Mouse (Mus musculus): ENCODE results near the gene Gps1. TPM values are rescaled to one million over a fixed set of nuclear protein-coding genes. Genes with fewer than 3 reads are reported as not detected.

Gene Gps1
- polyA plus RNA-seq, 2 experiments, result 65.2 to 76.5 TPM

DNA sequence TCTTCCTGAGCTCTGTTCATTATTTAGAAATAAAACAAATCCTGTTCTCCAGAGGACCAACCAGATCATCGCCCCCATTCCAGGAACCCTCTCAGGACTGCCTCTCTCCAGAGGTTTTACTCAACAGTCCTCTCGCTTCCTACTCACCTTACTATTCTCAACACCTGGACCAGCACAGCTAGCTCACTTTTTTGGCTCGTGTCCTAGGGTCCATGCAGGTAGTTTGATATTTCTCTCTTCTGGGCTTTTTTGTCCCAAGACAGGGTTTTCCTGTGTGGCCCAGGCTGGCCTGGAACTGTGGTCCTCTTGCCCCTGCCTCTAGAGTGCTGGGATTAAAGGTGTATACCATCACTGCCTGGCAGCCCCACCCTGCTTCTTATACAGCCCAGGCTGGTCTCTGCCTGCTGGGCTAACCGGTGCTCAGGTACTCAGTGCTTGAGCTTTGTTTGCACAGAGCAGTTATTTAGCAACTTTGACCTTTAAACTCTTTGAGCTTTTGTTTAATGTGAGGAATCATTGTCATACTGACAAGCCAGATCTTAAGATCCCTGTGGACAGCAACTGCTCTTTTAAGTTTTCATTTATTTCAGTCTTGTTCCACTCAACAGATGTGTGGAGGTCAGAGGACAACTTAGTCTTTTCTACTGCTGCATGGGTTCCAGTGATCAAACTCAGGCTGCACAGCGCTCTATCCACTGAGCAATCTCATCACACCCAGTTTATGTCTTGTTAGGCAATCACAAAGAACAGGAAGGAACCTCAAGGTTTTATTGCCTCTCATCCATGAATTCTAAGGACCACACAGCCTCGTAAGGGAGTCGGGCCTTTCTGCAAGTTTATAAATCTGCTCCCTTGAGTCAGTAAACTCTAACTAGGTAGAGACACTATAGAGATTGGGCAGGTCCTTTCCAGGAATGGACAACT is 21.6 kb downstream of the Gps1 start:
- ATAC-seq (ENCODE audit: insufficient read depth) (no peak), DNase-seq (ENCODE audit: low read depth in 3 of 3, low spot score in 3 of 3) (no peak)
- no peaks in the 10 kb centered on the region for H3K9me3 ChIP-seq (ENCODE audit: control insufficient read depth, low read length)
- H3K9ac ChIP-seq (replicated peaks), result no peak overlapping the region
- H3K27ac ChIP-seq, result no peak overlapping the region
- no peak overlapping the region for H3K4me2 ChIP-seq (ENCODE audit: low read depth)
- no peaks in the 10 kb centered on the region for H3K27me3 ChIP-seq (ENCODE audit: control insufficient read depth, insufficient read depth, low read length)
- H3K4me3 ChIP-seq (ENCODE audit: insufficient read depth in 1 of 2, low read depth in 2 of 2, low read length in 2 of 2), result no peak overlapping the region
- 69% methylated on average over 7 of the region's 7 CpGs for WGBS (ENCODE audit: insufficient replicate concordance)
- H3K36me3 ChIP-seq (replicated peaks; ENCODE audit: control insufficient read depth, insufficient read depth, low read depth), result peaks cover 35% of the 10 kb centered on the region
- no peaks in the 10 kb centered on the region for H3K4me1 ChIP-seq (replicated peaks; ENCODE audit: control insufficient read depth in 2 of 2, insufficient read depth in 2 of 2, low read length in 1 of 2)
- TF ChIP-seq EP300 (IDR thresholded peaks at IDR 0.05; ENCODE audit: low read depth), result no peak
- TF ChIP-seq CTCF (IDR thresholded peaks at IDR 0.05; ENCODE audit: low read depth), result no peak

DNA sequence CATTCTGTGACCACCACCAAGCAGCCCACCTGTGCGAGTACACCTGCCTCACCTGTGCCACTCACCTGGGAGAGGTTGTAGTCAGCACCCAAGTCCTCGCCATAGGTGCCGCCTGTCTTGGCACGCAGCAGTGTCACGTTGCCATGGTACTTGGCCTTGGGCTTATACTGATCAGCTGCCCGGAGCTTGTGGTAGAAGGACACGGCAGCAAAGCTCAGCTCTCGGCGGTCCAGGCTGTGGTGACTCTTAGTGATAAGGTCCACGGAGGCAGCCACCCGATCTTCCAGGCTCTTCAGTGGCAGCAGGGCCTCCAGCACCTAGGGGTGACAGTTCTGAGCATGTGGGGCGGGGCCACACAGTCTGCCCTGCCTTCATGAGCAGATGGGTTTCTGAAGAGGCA is 23.9 kb downstream of the Gps1 start:
- WGBS (ENCODE audit: insufficient replicate concordance), result 65% methylated on average over 12 of the region's 12 CpGs

DNA sequence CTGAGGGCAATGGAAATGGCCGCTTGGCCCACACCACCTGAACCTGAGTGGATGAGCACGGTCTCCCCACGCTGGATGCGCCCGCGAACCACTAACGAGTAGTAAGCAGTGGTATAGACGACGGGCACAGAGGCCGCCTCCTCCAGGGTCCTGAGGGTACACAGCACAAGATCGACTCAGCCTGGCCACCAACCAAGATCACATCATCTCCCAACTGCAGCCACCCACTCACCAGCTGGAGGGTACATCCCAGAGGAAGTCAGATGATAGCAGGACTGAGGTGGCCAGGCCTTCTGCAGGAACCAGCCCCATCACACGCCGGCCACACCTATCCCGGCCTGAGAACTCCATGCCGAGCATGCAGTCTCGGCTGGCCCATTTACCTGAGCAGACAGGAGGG is 28.0 kb downstream of the Gps1 start:
- Histone ChIP-seq H3K4me3 (ENCODE audit: insufficient read depth in 1 of 2, low read depth in 2 of 2, low read length in 2 of 2) (no peak overlapping the region), H3K27ac (no peak overlapping the region), H3K9ac (replicated peaks) (no peak overlapping the region), H3K36me3 (replicated peaks; ENCODE audit: control insufficient read depth, insufficient read depth, low read depth) (peaks cover 78% of the 10 kb centered on the region), H3K27me3 (ENCODE audit: control insufficient read depth, insufficient read depth, low read length) (no peaks in the 10 kb centered on the region), H3K9me3 (ENCODE audit: control insufficient read depth, low read length) (no peaks in the 10 kb centered on the region), H3K4me1 (replicated peaks; ENCODE audit: control insufficient read depth in 2 of 2, insufficient read depth in 2 of 2, low read length in 1 of 2) (no peaks in the 10 kb centered on the region), H3K4me2 (ENCODE audit: low read depth) (no peak overlapping the region)
- DNase-seq (ENCODE audit: low read depth in 3 of 3, low spot score in 3 of 3) (no peak), ATAC-seq (ENCODE audit: insufficient read depth) (no peak)
- no peak for TF ChIP-seq CTCF (IDR thresholded peaks at IDR 0.05; ENCODE audit: low read depth)
- no peak for TF ChIP-seq EP300 (IDR thresholded peaks at IDR 0.05; ENCODE audit: low read depth)
- WGBS (ENCODE audit: insufficient replicate concordance), result 85% methylated on average over 16 of the region's 16 CpGs

More for the DNA sequence above, 23.9 kb downstream of the Gps1 start:
- Histone ChIP-seq H3K27me3 (ENCODE audit: control insufficient read depth, insufficient read depth, low read length) (no peaks in the 10 kb centered on the region), H3K4me1 (replicated peaks; ENCODE audit: control insufficient read depth in 2 of 2, insufficient read depth in 2 of 2, low read length in 1 of 2) (no peaks in the 10 kb centered on the region), H3K4me3 (ENCODE audit: insufficient read depth in 1 of 2, low read depth in 2 of 2, low read length in 2 of 2) (no peak overlapping the region), H3K9me3 (ENCODE audit: control insufficient read depth, low read length) (no peaks in the 10 kb centered on the region), H3K9ac (replicated peaks) (no peak overlapping the region), H3K4me2 (ENCODE audit: low read depth) (no peak overlapping the region), H3K27ac (no peak overlapping the region), H3K36me3 (replicated peaks; ENCODE audit: control insufficient read depth, insufficient read depth, low read depth) (peaks cover 54% of the 10 kb centered on the region)
- no peak for TF ChIP-seq EP300 (IDR thresholded peaks at IDR 0.05; ENCODE audit: low read depth)
- TF ChIP-seq CTCF (IDR thresholded peaks at IDR 0.05; ENCODE audit: low read depth), result no peak
- no peak for ATAC-seq (ENCODE audit: insufficient read depth)
- DNase-seq (ENCODE audit: low read depth in 3 of 3, low spot score in 3 of 3), result no peak

DNA sequence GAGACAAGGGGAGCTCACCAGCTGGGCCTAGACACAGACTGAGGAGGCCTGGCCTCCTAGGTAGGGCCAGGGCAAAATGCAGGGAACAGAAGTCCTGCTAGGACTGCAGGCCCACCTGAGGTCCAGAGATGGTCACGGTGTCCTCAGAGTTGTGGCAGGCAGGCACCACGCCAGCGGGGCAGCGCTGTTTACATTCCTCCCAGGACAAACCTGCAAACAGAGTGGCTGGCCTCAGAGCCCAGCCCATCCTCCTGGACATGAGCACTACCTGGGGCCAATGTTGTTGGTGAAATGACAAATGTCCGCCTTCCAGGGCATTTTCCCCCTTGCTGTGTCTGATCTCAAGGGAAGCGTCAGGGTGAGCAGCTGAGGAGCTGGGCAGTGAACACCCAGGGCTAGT is 33.3 kb downstream of the Gps1 start:
- Histone ChIP-seq H3K4me3 (ENCODE audit: insufficient read depth in 1 of 2, low read depth in 2 of 2, low read length in 2 of 2) (no peak overlapping the region), H3K27me3 (ENCODE audit: control insufficient read depth, insufficient read depth, low read length) (no peaks in the 10 kb centered on the region), H3K4me2 (ENCODE audit: low read depth) (no peak overlapping the region), H3K4me1 (replicated peaks; ENCODE audit: control insufficient read depth in 2 of 2, insufficient read depth in 2 of 2, low read length in 1 of 2) (peaks cover 2% of the 10 kb centered on the region in 2 experiments; a peak in 1 of 4 replicates), H3K36me3 (replicated peaks; ENCODE audit: control insufficient read depth, insufficient read depth, low read depth) (peaks cover 62% of the 10 kb centered on the region), H3K9me3 (ENCODE audit: control insufficient read depth, low read length) (no peaks in the 10 kb centered on the region), H3K27ac (no peak overlapping the region), H3K9ac (replicated peaks) (no peak overlapping the region)
- 86% methylated on average over 6 of the region's 6 CpGs for WGBS (ENCODE audit: insufficient replicate concordance)
- TF ChIP-seq EP300 (IDR thresholded peaks at IDR 0.05; ENCODE audit: low read depth) (no peak), CTCF (IDR thresholded peaks at IDR 0.05; ENCODE audit: low read depth) (no peak)
- no peak for ATAC-seq (ENCODE audit: insufficient read depth)
- no peak for DNase-seq (ENCODE audit: low read depth in 3 of 3, low spot score in 3 of 3)

DNA sequence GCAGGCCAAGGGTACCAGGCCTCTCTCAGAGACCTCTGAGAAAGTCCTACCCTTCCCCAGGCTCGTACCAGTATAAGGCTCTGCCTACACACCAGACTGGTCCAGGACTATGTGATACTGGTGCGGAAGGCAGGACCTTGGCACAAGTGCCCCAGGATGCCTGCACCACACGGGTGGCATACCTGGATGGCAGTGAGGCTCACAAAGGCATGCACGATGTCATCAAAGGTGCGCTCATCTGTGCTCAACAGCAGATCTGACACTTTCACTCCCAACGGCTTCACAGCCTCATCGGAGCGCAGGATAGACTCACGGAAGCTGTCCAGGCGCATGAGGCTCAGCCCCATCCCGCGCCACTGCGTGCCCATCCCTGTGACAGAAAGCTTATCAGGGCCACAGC is 34.2 kb downstream of the Gps1 start:
- no peak for DNase-seq (ENCODE audit: low read depth in 3 of 3, low spot score in 3 of 3)
- H3K4me2 ChIP-seq (ENCODE audit: low read depth), result no peak overlapping the region
- TF ChIP-seq CTCF (IDR thresholded peaks at IDR 0.05; ENCODE audit: low read depth) (no peak), EP300 (IDR thresholded peaks at IDR 0.05; ENCODE audit: low read depth) (no peak)
- no peak overlapping the region for H3K9ac ChIP-seq (replicated peaks)
- no peaks in the 10 kb centered on the region for H3K27me3 ChIP-seq (ENCODE audit: control insufficient read depth, insufficient read depth, low read length)
- no peak overlapping the region for H3K27ac ChIP-seq
- H3K4me3 ChIP-seq (ENCODE audit: insufficient read depth in 1 of 2, low read depth in 2 of 2, low read length in 2 of 2), result no peak overlapping the region
- H3K4me1 ChIP-seq (replicated peaks; ENCODE audit: control insufficient read depth in 2 of 2, insufficient read depth in 2 of 2, low read length in 1 of 2), result peaks cover 2 to 8% of the 10 kb centered on the region in 2 experiments; a peak in 3 of 4 replicates
- 85% methylated on average over 13 of the region's 13 CpGs for WGBS (ENCODE audit: insufficient replicate concordance)
- no peak for ATAC-seq (ENCODE audit: insufficient read depth)
- H3K9me3 ChIP-seq (ENCODE audit: control insufficient read depth, low read length), result no peaks in the 10 kb centered on the region
- H3K36me3 ChIP-seq (replicated peaks; ENCODE audit: control insufficient read depth, insufficient read depth, low read depth), result peaks cover 56% of the 10 kb centered on the region

Measured in liver, embryonic 14.5 days (tissue).